Mouse (Mus musculus): ENCODE data around the gene Wfikkn1.
A peak's percentile ranks its signal among the peaks of the same experiment; 100 is the strongest.

Gene Wfikkn1

DNA sequence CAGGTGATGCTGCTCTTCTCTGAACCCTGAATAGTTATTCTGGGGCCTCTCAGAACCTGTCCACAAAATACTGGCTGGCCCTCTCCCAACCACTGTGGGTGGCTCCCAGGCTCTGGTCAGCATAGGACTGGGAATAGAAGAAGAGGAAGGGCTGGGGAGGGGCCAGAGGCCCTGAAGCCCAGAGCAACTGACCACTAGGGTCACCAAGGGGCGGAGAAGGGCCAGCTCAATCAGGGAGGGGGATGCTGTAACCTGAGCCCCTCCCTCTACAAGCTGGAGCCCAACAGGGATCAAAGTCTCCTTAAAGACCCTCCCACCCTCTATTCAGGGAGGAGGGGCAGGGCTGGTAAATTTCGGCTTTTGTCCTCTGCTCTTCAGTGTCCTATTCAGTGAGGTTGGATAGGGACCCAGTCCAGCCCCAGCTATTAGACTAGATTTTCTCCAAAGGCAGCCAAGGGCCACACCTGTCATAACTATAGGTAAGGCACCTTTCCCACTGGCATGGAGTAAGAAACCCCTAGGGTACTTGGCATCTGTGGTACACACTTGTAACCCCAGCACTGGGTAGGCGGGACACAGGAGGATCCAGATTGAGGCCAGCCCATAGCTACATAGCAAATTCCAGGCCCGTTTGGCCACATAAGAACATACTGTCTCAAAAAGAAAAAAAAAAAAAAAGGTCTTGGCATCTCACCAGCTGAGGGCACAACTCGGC is at the start of gene Wfikkn1:
TSS of gene Wfikkn1 (minus strand) at position 663 of the 715 bp plus-strand sequence.
- peak; percentile 97 for DNase-seq (ENCODE audit: extremely low read depth, low read depth, low spot score)

DNA sequence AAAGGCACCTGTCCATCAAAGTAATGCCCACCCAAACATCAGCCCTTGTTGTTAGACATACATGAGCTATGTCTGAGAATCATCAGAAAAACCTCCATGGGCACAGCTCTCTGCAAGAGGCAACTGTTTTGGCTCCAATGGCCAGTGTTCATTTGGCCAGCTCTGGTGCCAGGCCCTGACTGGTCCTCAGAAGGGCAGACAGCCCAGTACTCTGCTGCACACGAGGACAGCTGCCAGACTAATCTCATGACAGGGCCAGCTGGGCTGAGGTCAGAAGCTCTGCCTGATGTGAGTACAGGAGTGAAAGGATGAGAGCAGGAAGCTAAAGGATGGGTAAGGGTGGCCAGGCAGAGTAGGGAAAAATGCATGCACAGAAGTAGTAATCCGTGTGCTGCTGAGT is 44.7 kb upstream of the Wfikkn1 start:
- no peak for DNase-seq (ENCODE audit: extremely low read depth, low read depth, low spot score)

DNA sequence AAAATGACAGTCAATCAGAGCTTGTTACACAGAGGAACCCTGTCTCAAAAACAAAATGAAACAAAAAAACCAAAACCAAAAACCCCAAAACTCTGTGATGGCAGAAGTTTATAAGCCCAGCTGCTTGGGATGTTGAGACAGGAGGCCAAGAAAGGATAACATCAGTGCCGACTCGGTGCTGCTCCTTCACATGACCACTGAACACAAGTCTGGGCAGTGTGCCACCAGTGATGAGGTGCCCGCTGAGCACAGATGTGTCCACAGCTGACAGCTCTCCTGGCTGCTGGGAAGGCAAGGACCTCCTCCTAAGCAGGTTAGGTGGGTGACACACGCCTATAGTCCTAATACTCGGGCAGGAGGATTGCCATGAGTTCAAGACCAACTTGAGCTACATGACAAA is 41.5 kb upstream of the Wfikkn1 start:
- DNase-seq (ENCODE audit: extremely low read depth, low read depth, low spot score) = no peak

DNA sequence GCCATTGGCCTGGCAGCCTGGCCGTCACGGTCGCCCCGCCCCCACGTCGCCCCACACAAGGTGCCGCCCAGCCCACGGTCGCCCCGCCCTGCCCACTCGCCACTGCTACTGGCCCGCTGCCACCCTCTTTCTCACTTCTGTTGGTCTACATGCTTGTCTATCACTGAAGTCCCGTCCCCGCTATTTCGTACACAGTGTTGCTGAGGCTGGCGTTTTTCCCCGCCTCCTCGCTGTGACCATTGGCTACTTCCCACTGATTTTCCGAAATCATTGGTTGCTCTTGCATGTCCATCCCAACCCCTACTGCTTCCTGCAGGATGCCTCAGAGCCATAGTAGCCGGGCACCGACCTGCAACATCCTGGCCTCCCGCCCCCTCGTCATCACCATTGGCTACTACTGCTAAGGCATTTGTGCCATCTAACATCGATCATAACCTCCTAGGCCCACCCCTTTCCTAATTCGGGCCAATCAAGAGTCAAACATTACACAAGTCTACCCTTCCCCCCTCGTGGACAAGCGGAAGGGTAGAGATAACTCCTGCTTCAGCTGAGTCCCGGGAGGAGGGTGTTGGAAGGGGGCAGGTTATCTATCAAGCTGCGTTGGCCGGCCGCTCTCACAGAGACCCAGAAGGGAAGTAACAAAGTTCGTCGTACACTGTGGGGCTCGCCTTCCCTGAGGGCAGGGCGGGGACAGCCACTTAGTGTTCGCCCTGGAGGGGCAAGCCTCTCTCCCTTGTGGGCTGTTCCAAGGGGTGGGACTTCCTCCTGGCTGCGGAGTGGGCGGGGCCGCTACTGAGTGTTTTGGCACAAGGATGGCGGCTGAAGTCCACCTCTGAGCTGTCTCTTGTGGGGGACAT is 39.4 kb upstream of the Wfikkn1 start:
- peak; percentile 100 for DNase-seq (ENCODE audit: extremely low read depth, low read depth, low spot score)

DNA sequence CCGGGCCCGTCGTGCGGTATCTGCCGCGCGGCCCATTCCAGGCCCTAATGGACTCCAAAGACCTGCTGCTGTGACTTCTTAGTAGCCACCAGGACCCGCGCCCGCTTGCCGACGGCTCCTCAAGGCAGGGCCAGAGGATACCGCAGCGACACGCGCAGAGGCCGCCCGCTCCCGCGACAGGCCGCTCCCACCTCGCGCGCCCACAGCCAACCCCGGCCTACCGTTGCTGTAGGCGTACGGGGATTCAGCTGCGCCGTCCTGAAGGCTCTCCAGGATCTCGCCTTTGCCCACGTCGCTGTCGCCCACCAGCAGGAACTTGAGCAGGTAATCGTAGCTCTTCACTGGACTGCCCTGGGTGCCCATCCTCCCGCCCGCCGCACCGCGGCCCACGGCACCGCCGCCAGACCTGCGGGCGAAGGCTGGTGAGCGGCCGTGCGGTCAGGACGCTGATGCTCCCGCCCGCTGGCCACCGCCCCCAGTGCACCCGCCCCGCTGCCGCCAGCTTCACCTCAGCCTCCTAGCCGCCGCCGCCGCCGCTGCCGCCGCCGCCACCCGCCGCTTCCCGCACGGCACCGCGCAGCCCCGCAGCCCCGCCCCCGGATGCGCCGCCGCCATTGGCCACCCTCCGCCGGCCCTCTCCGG is 38.6 kb upstream of the Wfikkn1 start, which contains the start of gene Rab40c:
TSS of gene Rab40c (minus strand) at position 584 of the 642 bp plus-strand sequence.
- no peak for DNase-seq (ENCODE audit: extremely low read depth, low read depth, low spot score)

DNA sequence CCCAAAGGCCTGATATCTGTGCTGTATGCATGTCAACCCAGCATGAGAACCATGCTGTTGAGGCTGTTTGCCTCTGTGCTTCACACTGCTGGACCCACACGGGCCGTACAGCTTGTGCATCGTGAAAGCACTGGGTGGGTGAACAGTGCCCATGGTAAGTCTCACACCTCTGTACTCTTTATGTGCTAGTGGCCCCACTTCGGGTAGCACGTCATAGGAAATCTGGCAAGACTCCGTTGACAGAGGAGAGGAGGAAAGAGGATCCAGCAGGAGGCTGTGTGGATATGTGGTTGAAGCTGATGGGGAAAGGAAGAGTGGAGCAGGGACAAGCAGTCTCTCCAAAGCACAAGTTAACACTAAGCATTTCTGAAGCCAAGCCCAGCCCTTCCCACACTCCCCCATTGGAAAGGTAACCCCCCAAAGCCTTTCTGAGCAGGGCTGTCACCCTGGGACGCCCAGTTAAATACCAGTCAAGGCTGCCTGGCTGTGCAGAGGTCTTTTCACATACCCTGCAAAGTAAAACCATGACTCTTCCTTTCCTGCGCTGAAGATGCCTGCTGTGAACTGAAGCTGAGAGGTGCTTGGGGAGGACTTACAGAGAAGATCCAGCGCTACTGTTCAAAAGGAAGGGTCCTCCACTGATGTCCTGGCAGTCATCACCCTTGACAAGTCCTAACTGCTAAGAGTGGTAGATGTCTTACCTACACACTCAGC is 37.5 kb upstream of the Wfikkn1 start:
- DNase-seq (ENCODE audit: extremely low read depth, low read depth, low spot score) = no peak

DNA sequence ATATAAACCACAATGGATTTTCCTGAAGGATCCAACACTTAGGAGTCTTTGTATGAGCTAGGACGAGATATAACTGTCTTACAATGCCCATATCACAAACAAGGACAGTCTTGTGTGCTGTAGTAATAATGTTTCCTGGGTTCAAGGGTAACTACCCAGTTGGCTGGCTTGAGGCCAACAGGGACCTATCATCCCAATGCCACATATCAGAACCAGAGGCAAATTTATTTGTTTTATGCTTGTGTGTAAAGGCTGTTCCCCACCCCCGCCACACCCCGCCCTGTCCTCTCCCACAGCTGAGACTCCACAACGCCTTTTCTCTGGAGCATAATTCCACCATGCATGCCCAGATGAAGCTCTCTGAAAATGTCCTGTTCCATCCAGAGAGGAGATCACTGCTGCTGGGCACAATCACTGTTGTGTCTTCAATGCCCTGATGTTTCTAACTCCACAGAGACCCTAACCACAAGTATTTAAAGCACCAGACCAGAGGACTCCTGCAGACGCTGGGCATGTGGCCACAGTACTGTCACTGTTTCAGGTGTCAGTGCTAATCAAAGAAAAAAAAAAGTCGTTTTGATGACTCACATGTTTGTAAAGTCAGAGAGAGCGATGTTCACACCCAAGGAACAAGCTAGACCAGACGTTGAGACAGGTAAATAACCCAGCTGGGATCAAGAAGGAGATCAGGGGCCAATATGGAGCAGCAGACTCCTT is 36.4 kb upstream of the Wfikkn1 start:
- DNase-seq (ENCODE audit: extremely low read depth, low read depth, low spot score) = no peak

DNA sequence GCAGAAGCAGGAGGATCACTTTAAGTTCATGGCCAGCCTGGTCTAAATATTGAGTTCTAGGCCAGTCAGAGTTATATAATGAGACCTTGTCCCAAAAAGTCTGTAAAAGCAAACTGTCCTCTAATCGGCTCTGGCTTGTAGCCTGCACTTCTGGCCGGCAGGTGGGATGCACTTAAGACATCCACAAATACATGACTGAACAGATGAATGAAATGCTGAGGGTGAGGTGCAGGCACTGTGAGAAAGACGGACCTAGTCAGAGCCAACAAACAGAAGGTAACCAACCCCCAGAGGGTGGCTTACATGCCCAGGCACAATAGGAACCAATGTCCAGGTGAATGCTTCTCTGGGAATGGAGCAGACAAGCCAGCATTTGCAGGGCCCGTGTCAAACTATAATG is 33.6 kb upstream of the Wfikkn1 start:
- DNase-seq (ENCODE audit: extremely low read depth, low read depth, low spot score) = no peak

DNA sequence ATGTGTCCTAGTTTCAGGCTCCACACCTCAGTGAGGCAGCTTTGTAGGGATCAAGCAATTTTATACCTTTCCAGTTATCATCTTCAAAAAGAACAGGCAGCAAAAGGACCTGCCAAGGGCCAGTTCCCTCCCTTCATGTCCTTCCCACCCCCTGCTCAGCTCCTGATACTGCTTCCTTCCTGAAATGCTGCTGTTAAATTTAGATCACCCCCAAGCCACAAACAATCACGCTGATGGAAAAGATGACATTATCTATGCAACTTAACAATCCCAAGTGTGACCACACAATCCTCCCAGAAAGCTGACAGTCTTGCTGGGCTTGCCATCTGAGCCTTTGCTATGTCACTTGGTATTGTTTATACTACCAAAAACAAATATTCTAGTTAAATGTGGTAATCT is 33.2 kb upstream of the Wfikkn1 start:
- DNase-seq (ENCODE audit: extremely low read depth, low read depth, low spot score) = no peak

DNA sequence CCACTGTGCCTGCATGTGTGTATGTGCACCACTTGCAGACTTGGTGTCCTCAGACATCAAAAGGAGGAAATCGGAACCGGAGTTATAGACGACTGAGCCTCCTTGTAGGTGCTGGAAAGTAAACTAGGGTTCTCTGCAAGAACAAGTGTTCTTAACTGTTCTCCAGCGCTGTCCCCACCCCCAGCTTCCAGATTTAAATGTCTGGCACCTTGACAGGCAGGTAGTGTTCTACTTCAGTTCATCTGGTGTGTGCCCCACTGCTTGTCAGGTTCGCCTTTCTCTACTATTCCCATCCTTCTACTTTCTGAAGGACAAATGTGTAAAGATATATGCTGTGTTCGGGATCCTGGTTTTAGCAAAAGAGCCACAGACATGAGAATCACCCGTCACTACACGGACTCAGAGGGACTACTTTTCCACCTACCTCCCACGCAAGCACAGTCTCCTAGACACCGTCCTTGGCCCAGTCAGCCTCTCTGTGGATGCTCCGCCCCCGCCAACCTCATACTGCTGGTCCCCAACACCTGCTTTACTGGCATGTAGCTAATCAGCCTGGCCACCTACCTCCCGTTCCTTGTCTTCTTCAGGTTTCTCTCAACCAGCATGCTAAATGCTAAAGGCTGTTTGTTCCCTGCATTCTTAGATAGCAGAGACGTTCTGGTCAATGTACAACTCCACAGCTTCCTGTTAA is 32.7 kb upstream of the Wfikkn1 start:
- DNase-seq (ENCODE audit: extremely low read depth, low read depth, low spot score) = no peak

DNA sequence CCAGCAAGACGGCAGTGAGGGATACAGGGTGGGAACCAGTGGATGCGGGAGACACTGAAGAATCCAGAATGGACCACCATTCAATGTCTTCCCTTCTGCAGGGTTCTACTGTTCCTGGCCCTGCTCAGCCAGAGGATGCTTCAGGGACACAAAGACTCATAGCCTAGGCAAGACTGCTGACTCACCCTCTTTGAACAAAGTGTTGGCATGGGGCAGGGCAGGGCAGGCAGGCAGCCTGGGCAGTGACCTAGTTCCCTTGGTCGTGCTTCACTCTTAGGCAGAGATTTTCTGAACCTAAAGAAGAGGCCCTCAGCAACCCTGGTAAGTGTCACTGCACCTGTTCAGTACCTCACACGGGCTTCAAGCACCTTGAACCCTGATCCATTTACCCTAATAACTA is 31.2 kb upstream of the Wfikkn1 start:
- DNase-seq (ENCODE audit: extremely low read depth, low read depth, low spot score) = no peak

DNA sequence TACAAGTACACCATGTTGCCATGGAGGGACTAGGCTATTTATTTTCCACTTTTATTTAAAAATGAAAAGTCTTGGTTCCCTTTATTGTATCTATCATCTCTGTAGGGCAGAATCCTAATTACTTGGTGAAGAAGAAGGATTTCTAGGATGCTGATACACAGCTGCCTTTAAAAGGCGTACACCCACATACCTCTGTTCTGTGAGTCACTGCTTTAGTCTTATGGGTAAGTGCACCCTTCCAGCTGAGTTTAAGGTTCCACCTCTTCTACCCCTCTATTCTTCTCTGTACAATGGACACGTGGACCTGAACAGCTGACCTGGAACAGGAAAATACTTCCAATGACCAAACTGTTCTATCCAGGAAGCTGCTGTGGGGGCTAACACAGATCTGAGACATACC is 27.0 kb upstream of the Wfikkn1 start:
- no peak for DNase-seq (ENCODE audit: extremely low read depth, low read depth, low spot score)

DNA sequence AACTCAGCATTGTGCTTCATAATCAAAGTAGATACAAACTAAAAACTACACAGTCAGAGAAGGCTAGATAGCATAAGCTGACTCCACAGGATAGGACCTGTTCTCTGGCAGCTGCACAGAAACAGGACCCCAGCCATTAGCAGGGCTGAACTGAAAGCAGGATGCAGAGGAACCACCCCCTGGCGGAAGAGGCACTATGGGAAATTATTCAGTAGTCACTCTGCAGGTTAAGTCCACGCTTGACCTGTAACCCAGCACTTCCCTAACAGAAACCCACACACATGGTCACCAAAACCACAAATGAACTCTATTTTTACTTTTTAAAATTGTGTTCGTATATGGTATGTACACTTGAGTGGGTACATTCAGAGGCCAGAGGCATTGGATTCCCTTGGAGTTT is 22.4 kb upstream of the Wfikkn1 start:
- DNase-seq (ENCODE audit: extremely low read depth, low read depth, low spot score) = no peak

DNA sequence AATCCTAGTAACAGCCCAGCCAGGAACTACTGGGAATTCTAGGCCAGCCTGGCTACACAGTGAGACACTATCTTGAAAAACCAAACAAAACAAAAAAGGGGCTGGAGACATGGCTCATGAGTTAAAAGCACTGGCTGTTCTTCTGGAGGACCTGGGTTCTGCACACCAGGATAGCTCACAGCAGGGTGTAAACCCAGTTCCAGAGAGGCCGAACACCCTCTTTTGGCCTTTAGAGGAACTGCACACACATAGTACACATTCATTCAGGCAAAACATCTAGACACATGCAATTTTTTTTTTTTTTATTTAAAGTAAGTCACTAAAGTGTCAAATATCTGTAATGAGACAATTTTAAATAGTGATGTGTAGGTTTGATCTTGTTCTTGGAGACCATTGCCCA is 19.5 kb upstream of the Wfikkn1 start:
- DNase-seq (ENCODE audit: extremely low read depth, low read depth, low spot score) = no peak

DNA sequence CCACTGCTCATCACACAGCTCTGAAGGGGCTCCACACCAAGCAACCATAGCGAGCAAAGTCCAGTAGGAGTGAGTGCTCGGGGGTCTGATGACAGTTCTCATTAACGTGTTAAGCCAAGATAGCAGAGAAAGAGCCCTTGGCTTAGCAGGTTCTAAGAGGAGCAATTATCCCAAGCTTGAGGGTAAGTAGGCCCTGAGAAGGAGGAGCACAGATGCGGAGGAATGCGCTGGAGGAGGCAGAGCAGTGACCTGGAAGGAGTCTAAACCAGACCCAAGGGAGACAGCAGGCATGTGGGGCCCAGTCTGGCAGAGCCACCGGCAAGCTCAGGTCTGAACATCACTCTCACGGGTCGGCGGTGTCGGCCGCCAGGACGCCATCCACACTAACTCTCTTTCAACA is 15.2 kb upstream of the Wfikkn1 start:
- DNase-seq (ENCODE audit: extremely low read depth, low read depth, low spot score) = no peak

DNA sequence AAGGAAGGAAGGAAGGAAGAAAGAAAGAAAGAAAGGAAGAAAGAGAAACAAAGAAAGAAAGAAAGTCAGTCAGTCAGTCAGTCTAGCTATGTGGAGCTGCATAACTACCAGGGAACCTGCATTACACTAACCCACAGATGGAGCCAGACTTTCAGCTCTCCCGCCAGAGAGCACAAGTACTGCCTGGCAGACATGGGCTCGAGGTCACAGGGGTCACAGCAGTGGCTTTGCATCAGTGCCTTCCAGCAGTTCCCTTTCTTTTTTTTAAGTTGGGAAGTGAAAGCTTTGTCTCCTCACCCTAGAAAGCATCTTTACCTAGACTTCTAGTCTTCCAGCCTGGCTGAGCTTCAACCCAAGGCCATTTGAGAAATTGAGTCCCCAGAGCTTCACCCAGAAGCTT is 14.8 kb upstream of the Wfikkn1 start:
- no peak for DNase-seq (ENCODE audit: extremely low read depth, low read depth, low spot score)

DNA sequence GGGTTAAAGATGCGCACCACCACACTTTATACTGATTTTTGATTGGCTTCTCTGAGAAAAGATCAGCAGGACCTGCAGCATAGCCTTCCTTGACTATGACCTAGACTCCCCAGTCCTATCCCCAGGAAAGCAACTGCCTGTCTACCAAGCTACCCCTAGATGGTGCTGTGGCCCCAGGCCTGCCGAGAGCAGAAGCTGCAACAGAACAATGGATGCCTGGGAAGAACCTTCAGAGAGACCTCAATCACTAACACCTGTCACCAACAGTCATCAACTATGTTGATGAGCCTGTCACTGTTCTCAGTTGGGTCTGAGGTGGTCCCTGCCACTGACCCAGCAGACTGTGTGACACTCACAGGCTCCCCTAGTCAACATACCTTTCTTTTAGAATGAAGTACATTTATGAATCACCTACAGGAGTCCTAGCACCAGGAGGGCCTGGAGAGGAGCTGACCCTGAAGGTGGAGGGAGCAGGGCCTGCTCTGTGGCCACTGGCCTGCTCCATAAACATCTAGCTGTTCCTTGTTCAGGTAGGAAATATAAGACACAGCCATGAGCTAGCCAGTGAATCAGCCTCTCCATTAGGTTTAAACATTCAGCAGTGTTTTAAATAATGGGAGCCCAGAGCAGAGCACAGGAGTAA is 13.4 kb upstream of the Wfikkn1 start:
- no peak for DNase-seq (ENCODE audit: extremely low read depth, low read depth, low spot score)

DNA sequence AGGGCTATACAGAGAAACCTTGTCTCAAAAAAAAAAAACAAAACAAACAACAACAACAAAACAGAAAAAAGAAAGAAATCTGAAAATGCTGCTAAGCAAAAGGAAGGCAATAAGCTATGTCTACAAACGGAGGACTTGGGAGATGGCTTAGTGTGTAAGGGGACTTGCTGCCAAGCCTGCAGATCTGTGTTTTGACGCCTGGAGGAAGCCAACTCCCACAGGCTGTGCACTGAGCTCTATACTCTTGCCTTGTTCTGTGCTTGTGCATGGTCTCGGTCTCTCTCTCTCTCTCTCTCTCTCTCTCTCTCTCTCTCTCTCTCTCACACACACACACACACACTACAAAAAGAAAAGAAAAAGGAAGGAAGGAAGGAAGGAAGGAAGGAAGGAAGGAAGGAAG is 8.2 kb upstream of the Wfikkn1 start:
- DNase-seq (ENCODE audit: extremely low read depth, low read depth, low spot score) = no peak

DNA sequence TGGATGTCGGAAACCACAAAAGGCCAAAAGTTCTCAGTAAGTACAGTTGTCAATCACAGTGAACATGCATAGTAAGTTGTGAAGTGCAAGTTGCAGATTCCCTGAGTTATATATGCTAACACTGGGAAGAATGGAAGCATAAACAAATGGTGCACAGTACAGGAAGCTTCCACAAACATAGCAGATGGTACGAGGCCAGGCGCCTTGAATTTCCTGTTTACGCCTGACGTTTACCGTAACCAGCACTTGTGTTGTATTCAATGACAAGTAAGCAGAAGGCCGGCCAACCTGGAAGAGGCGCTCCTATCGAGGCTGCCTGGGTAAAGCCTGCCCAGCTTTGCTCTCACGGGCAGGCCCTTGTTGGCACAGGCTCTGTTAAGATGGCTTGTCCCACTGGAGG is 6.8 kb upstream of the Wfikkn1 start:
- no peak for DNase-seq (ENCODE audit: extremely low read depth, low read depth, low spot score)

DNA sequence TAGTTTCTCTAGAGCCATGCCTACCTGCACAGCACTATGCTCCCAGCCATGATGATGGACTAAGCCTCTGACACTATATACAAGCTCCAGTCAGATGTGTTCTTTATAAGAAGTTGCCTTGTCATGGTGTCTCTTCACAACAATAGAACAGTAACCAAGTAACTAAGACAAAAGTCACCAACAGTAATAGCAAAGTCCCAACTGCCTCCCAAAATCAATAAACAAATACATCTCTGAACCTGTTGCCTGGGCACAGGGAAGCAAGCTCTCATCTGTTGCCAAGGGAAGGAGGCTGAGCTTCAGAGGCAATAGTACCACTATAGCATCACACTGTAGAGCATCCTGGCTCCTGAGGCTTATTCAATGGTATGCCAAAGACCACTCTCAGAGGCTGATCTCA is 6.1 kb upstream of the Wfikkn1 start:
- no peak for DNase-seq (ENCODE audit: extremely low read depth, low read depth, low spot score)
